Mouse (Mus musculus) adrenal gland, postnatal 0 days (tissue): ENCODE results near the gene Cat. TPM values are rescaled to one million over a fixed set of nuclear protein-coding genes. Genes with fewer than 3 reads are reported as not detected.

ENCODE experiments used
- polyA plus RNA-seq: library from polyadenylated mRNA; unstranded; fragments of >200 nt; fragmentation: Nextera tagmentation; extraction: Ambion mirVana; gene quantifications from 2 replicates; pipeline ENCODE4 v1.2.1, GENCODE M21; 2015

Gene Cat
- 80.1 and 110 TPM in 2 replicates for polyA plus RNA-seq

DNA sequence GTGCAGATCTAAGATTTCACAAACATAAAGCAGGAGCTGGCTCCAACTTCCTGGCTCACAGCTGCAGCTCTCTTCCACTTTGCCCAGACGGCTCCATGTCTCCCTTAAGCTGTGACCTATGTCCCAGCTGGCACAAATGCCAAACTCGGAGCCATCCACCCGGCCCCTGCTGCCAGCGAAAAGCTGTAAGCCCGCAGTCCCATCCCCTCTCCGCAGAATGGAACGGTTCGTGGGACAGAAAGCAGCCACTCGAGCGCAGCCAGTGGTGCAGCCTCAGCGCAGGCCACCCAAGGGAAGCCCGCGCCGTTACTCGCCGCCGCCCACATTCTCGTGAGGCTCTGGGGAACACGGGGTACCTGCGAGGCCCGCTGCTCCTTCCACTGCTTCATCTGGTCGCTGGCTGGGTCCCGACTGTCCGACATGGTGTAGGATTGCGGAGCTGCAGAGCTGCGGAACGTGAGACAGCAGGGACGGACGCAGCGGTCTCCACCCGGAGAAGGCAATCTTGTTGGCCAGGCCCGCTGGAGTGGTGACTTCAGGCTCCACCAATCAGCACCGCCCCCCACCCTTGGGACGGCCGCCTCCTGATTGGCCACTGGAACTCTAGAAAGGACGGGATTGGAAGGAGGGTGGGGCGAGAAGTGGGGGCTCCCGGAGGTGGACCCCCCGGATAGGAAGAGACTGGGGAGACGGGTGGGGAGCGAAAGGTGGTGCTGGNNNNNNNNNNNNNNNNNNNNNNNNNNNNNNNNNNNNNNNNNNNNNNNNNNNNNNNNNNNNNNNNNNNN, at the start of gene Cat:
Gene Cat, minus strand, starts transcription at position 544 of the 785 bp plus-strand sequence.

DNA sequence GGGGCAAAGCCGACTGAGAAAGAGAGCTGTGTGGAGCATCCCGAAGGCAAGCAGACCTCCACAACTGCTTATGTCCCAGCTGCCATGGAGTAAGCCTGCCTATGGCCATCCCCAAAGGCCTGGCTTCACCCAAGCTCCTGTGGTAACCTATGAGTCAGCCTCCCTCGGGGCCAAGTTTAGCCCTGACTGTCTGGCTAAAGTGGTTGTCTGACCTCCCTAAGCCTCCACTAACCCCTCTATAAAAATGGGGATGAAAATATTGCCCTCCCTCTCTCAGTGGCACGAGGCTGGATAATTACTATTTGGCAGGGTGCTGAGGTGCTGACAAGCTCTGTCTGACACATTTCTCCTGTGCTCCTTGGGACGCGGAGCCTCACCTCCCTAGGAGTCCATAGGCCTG, 73.6 kb downstream of the Cat start, which contains the start of gene Elf5:
Gene Elf5, plus strand, starts transcription at position 341 of the 400 bp plus-strand sequence.

Other genes starting within 250 kb of the Cat start
- 0.13 and 0.91 TPM in 2 replicates for gene Ehf, start 181.9 kb downstream of the Cat start, polyA plus RNA-seq
- 0.15 TPM in 1 of 2 replicates, not detected in the other for gene Elf5, start 73.5 kb downstream of the Cat start, polyA plus RNA-seq
- 5.0 and 8.3 TPM in 2 replicates for gene Abtb2, start 81.2 kb upstream of the Cat start, polyA plus RNA-seq